Mouse (Mus musculus) midbrain, embryonic 14.5 days (tissue): ENCODE measurements at regions not wholly inside any gene's neighbourhood (a gene's known extent, or its start where the extent isn't known, plus 50 kb on each side); places are given as distances from the start of the nearest gene placed in this dataset.

Experiments used
- ATAC-seq: fragments of 200-750 bp; cut with Nextera tagmentation; 2 replicates; pipeline ENCODE4 v1.8.0; 2017; ENCODE audit warnings: moderate number of reproducible peaks, moderate library complexity; ENCODE audit not compliant: low FRiP score, low TSS enrichment
- DNase-seq: peaks from one replicate; pipeline ENCODE4 v3.0.0-alpha.2; 2015
- H3K27ac ChIP-seq: fragments of 300-500 bp; sonication (generic); replicated peaks from 2 replicates; pipeline ENCODE4 v1.5.1; 2014; ENCODE audit warnings: mild to moderate bottlenecking, low read depth, low read length, moderate library complexity
- H3K27me3 ChIP-seq: fragments of 300-500 bp; sonication (generic); 2 replicates; pipeline ENCODE4 v1.6.1; 2014; ENCODE audit warnings: low read length, control low read depth, mixed read lengths; ENCODE audit not compliant: control insufficient read depth, insufficient read depth
- H3K36me3 ChIP-seq: fragments of 300-500 bp; sonication (generic); 2 replicates; pipeline ENCODE4 v1.6.1; 2014; ENCODE audit warnings: low read length, control low read depth; ENCODE audit not compliant: control insufficient read depth, insufficient read depth
- H3K4me1 ChIP-seq: fragments of 300-500 bp; sonication (generic); 2 replicates; pipeline ENCODE4 v1.6.1; 2014; ENCODE audit warnings: mild to moderate bottlenecking, antibody characterized with exemption, low read length, control low read depth; ENCODE audit not compliant: control insufficient read depth, insufficient read depth
- H3K4me2 ChIP-seq: fragments of 300-500 bp; sonication (generic); 2 replicates; pipeline ENCODE4 v1.6.1; 2014; ENCODE audit warnings: mild to moderate bottlenecking, low read length, moderate library complexity
- H3K4me3 ChIP-seq: fragments of 300-500 bp; sonication (generic); replicated peaks from 2 replicates; pipeline ENCODE4 v1.5.1; 2014; ENCODE audit warnings: low read depth, low read length
- H3K9ac ChIP-seq: fragments of 300-500 bp; sonication (generic); replicated peaks from 2 replicates; pipeline ENCODE4 v1.6.1; 2014; ENCODE audit warnings: mild to moderate bottlenecking, low read length, moderate library complexity
- H3K9me3 ChIP-seq: fragments of 300-500 bp; sonication (generic); 2 replicates; pipeline ENCODE4 v1.6.1; 2016; ENCODE audit warnings: low read length, control low read depth, mixed read lengths; ENCODE audit not compliant: control insufficient read depth
- WGBS: fragments of 180-500 bp; shearing (Covaris S2); extraction: QIAGEN DNeasy Blood & Tissue Kit; methylation state at CpG from one replicate; pipeline ENCODE4 v1.1.7; 2014; 5-methylcytosine and 5-hydroxymethylcytosine counted together

DNA sequence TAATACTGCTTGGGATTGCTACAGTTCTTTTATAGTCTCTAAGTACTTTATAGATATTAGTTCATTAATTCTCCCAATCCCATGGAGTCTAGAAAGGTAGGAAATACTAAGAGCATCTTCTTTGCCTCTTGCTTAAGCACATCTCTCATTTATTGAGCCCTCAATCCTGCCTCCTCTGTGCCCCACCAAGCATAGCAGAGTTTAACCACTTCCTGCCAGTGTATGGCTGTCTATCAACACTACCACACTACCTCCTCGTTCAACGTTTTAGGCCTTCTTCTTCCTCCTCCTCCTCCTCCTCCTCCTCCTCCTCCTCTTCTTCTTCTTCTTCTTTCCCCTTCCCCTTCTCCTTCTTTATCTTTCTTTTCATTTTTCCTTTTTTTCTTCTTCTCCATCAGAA is 839.1 kb downstream of the Ets1 start:
- H3K9me3 ChIP-seq: no peaks in the 10 kb centered on the region
- DNase-seq: no peak
- no peaks in the 10 kb centered on the region for H3K27me3 ChIP-seq
- 78% methylated on average over 2 of the region's 2 CpGs for WGBS
- H3K4me1 ChIP-seq: no peaks in the 10 kb centered on the region
- H3K36me3 ChIP-seq: no peaks in the 10 kb centered on the region
- H3K4me2 ChIP-seq: no peak overlapping the region
- H3K9ac ChIP-seq: no peak overlapping the region
- no peak overlapping the region for H3K4me3 ChIP-seq
- ATAC-seq: no peak
- H3K27ac ChIP-seq: no peak overlapping the region

- Histone ChIP-seq H3K27ac (no peak overlapping the region), H3K4me2 (no peak overlapping the region), H3K9ac (no peak overlapping the region), H3K4me3 (no peak overlapping the region), H3K4me1 (no peaks in the 10 kb centered on the region), H3K27me3 (no peaks in the 10 kb centered on the region), H3K9me3 (no peaks in the 10 kb centered on the region), H3K36me3 (no peaks in the 10 kb centered on the region)
- ATAC-seq: no peak
- no peak for DNase-seq
- 78% methylated on average over 5 of the region's 5 CpGs for WGBS
These were observed 847.0 kb downstream of the Ets1 start for GRCm38 (mm10) chr9:33482845-33483540.

DNA sequence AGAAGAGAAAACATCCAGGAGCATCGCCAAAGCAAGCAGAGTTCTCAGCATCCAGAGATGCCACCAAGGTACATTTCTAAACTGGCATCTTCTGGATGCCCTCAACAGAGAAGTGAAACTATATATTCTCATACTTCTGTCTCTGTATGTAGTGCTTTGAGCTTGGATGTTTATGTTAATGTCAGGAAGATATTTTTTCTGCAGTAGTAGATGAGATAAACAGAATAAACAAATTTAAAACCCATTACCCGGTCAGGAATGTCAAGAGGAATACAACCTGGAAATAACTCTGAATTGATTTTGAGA is 847.5 kb downstream of the Ets1 start:
- Histone ChIP-seq H3K36me3 (no peaks in the 10 kb centered on the region), H3K4me3 (no peak overlapping the region), H3K9ac (no peak overlapping the region), H3K4me2 (no peak overlapping the region), H3K4me1 (no peaks in the 10 kb centered on the region), H3K27ac (no peak overlapping the region), H3K27me3 (no peaks in the 10 kb centered on the region), H3K9me3 (no peaks in the 10 kb centered on the region)
- no peak for ATAC-seq
- 92% methylated on average over 2 of the region's 2 CpGs for WGBS
- DNase-seq: no peak

- Histone ChIP-seq H3K36me3 (no peaks in the 10 kb centered on the region), H3K9me3 (no peaks in the 10 kb centered on the region), H3K27ac (no peak overlapping the region), H3K4me3 (no peak overlapping the region), H3K27me3 (no peaks in the 10 kb centered on the region), H3K4me1 (no peaks in the 10 kb centered on the region), H3K9ac (no peak overlapping the region), H3K4me2 (no peak overlapping the region)
- DNase-seq (no peak), ATAC-seq (no peak)
- WGBS: 79% methylated on average over 1 of the region's 1 CpGs
These were observed 897.2 kb downstream of the Ets1 start for GRCm38 (mm10) chr9:33533101-33533810.

DNA sequence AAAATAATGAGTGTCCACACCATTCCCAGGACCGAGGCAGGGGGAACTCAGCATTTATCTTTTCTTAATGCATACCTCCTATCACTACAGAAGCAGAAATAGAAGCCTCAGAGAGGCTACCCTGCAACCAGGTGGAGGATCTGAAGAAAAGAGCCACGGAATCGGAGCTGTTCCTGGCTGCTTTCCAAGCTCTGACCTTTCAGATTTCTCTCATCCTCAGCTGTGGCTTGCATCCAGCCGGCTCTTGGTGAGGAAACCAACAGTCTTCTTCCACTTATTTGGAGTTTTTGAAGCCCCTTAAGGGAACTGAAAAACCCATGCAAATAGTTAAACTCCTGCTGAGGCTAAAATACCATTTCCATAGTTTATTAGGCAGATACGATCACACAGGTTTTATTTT is 907.3 kb downstream of the Ets1 start:
- H3K9me3 ChIP-seq: no peaks in the 10 kb centered on the region
- H3K4me1 ChIP-seq: no peaks in the 10 kb centered on the region
- no peak overlapping the region for H3K4me2 ChIP-seq
- 67% methylated on average over 5 of the region's 5 CpGs for WGBS
- no peak overlapping the region for H3K27ac ChIP-seq
- no peaks in the 10 kb centered on the region for H3K27me3 ChIP-seq
- peak; percentile 35 for DNase-seq
- no peak for ATAC-seq
- no peaks in the 10 kb centered on the region for H3K36me3 ChIP-seq
- no peak overlapping the region for H3K4me3 ChIP-seq
- H3K9ac ChIP-seq: no peak overlapping the region

- DNase-seq (no peak), ATAC-seq (no peak)
- Histone ChIP-seq H3K27me3 (no peaks in the 10 kb centered on the region), H3K27ac (no peak overlapping the region), H3K36me3 (no peaks in the 10 kb centered on the region), H3K4me2 (no peak overlapping the region), H3K4me3 (no peak overlapping the region), H3K9ac (no peak overlapping the region), H3K9me3 (no peaks in the 10 kb centered on the region), H3K4me1 (no peaks in the 10 kb centered on the region)
- 74% methylated on average over 4 of the region's 4 CpGs for WGBS
These were observed 910.2 kb downstream of the Ets1 start for GRCm38 (mm10) chr9:33546126-33546737.

DNA sequence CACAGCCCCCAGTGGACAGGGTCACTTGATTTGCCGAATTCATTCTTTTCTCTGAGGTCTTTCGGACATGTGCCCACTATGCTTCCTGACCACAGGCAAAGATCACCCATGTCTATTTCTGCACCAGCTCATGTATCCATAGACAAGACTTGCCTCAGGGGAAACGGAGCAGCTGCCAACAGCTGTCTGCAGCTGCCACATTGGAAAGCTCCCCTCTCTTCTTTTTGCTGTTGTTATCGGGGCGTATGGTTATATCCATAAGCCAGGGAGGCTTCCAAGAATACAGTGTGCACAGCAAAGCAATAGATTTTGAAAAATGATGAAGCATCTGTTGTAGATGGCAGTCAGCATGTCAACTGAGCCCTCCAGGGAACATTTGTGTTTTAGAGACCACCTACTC is 913.4 kb downstream of the Ets1 start:
- DNase-seq (no peak), ATAC-seq (no peak)
- no peaks in the 10 kb centered on the region for H3K4me1 ChIP-seq
- no peak overlapping the region for H3K9ac ChIP-seq
- no peak overlapping the region for H3K4me2 ChIP-seq
- no peaks in the 10 kb centered on the region for H3K27me3 ChIP-seq
- WGBS: 94% methylated on average over 5 of the region's 5 CpGs
- no peaks in the 10 kb centered on the region for H3K9me3 ChIP-seq
- H3K36me3 ChIP-seq: no peaks in the 10 kb centered on the region
- H3K27ac ChIP-seq: no peak overlapping the region
- no peak overlapping the region for H3K4me3 ChIP-seq

DNA sequence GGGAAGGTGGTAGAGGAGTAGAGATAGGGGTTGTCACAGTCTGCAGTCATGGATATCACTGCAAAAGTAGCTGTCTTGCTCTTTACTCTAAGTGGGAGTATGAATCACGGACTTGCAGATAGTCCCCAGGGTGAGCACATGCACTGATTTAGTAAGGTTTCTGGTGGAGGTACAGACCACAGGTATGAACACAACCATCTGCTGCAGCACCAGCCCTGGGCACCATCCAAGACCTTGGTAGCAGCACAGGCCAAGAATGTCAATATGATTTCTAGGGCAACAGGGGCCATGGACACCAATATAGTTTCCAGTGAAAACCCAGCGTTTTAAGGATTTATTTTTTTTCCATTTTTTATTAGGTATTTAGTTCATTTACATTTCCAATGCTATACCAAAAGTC is 913.7 kb upstream of the Kirrel3 start:
- no peaks in the 10 kb centered on the region for H3K4me1 ChIP-seq
- H3K9ac ChIP-seq: no peak overlapping the region
- H3K36me3 ChIP-seq: no peaks in the 10 kb centered on the region
- no peaks in the 10 kb centered on the region for H3K27me3 ChIP-seq
- no peaks in the 10 kb centered on the region for H3K9me3 ChIP-seq
- H3K4me3 ChIP-seq: no peak overlapping the region
- ATAC-seq: no peak
- H3K4me2 ChIP-seq: no peak overlapping the region
- no peak overlapping the region for H3K27ac ChIP-seq
- DNase-seq: no peak
- 88% methylated on average over 2 of the region's 2 CpGs for WGBS

GRCm38 (mm10) chr9:33611511-33611910 is 874.2 kb upstream of the Kirrel3 start:
- Histone ChIP-seq H3K36me3 (no peaks in the 10 kb centered on the region), H3K4me3 (no peak overlapping the region), H3K27me3 (no peaks in the 10 kb centered on the region), H3K4me1 (no peaks in the 10 kb centered on the region), H3K9me3 (no peaks in the 10 kb centered on the region), H3K27ac (no peak overlapping the region), H3K9ac (no peak overlapping the region), H3K4me2 (no peak overlapping the region)
- DNase-seq: no peak
- WGBS: 79% methylated on average over 1 of the region's 1 CpGs
- no peak for ATAC-seq
